Mouse (Mus musculus) intestine, embryonic 15.5 days (tissue): ENCODE measurements around the gene Gm20388. TPM values are rescaled to one million over a fixed set of nuclear protein-coding genes. Genes with fewer than 3 reads are reported as not detected.

ENCODE experiments used
- ATAC-seq: fragments of 200-750 bp; cut with Nextera tagmentation; 2 replicates; pipeline ENCODE4 v1.8.0; 2017; ENCODE audit warnings: moderate TSS enrichment, moderate library complexity
- H3K27ac ChIP-seq: fragments of 300-500 bp; sonication (generic); 2 replicates; pipeline ENCODE4 v1.5.1; 2015; ENCODE audit warnings: mild to moderate bottlenecking, inconsistent platforms
- H3K27me3 ChIP-seq: fragments of 300-500 bp; sonication (generic); replicated peaks from 2 replicates; pipeline ENCODE4 v1.6.1; 2015; ENCODE audit warnings: inconsistent platforms
- H3K36me3 ChIP-seq: fragments of 300-500 bp; sonication (generic); 2 replicates; pipeline ENCODE4 v1.6.1; 2015; ENCODE audit warnings: inconsistent platforms
- H3K4me1 ChIP-seq: fragments of 300-500 bp; sonication (generic); replicated peaks from 2 replicates; pipeline ENCODE4 v1.6.1; 2015; ENCODE audit warnings: inconsistent platforms
- H3K4me2 ChIP-seq: fragments of 300-500 bp; sonication (generic); replicated peaks from 2 replicates; pipeline ENCODE4 v1.6.1; 2015; ENCODE audit warnings: mild to moderate bottlenecking, inconsistent platforms
- H3K4me3 ChIP-seq: fragments of 300-500 bp; sonication (generic); replicated peaks from 2 replicates; pipeline ENCODE4 v1.5.1; 2015; ENCODE audit warnings: inconsistent platforms
- H3K9ac ChIP-seq: fragments of 300-500 bp; sonication (generic); 2 replicates; pipeline ENCODE4 v1.6.1; 2015; ENCODE audit warnings: inconsistent platforms
- H3K9me3 ChIP-seq: fragments of 300-500 bp; sonication (generic); 2 replicates; pipeline ENCODE4 v1.6.1; 2016; ENCODE audit warnings: inconsistent platforms
- WGBS: fragments of 180-500 bp; shearing (Covaris S2); methylation state at CpG from one replicate; pipeline ENCODE4 v1.1.7; 2015; 5-methylcytosine and 5-hydroxymethylcytosine counted together
- polyA plus RNA-seq: library from polyadenylated mRNA; unstranded; fragments of >200 nt; fragmentation: Nextera tagmentation; extraction: Ambion mirVana; gene quantifications from 2 replicates; pipeline ENCODE4 v1.2.1, GENCODE M21; 2015

Gene Gm20388
- polyA plus RNA-seq, 1 experiment from 2014 or later, result not detected

DNA sequence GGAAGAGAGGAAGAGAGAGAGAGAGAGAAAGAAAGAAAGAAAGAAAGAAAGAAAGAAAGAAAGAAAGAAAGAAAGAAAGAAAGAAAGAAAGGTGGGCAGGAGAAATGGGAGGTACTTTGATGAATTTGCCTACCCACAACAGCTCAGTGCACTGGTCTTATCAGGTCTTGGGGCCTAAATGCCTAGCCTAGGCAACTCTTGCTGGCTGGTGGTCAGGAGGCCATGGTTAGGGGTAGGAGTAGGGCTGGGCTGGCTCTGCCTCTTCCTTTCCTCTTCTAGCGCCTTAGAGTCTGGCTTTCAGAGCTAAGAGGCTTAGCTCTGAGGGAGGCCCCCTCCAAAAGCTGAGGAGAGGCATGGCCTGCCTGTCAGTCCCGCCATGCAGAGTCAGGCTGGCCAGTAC lies 713.0 kb downstream of the Gm20388 start:
- H3K9me3 ChIP-seq, result no peaks in the 10 kb centered on the region
- 59% methylated on average over 2 of the region's 2 CpGs for WGBS
- no peaks in the 10 kb centered on the region for H3K36me3 ChIP-seq
- ATAC-seq, result 0 out of 2 replicates have a peak, but pooled peaks have one; percentile 17
- no peak overlapping the region for H3K4me3 ChIP-seq
- peaks cover 5% of the 10 kb centered on the region; the same call in 1 of the 2 replicates for H3K4me1 ChIP-seq
- no peak overlapping the region for H3K4me2 ChIP-seq
- no peak overlapping the region for H3K9ac ChIP-seq
- no peak overlapping the region for H3K27ac ChIP-seq
- H3K27me3 ChIP-seq, result no peaks in the 10 kb centered on the region; the same call in 1 of the 2 replicates

DNA sequence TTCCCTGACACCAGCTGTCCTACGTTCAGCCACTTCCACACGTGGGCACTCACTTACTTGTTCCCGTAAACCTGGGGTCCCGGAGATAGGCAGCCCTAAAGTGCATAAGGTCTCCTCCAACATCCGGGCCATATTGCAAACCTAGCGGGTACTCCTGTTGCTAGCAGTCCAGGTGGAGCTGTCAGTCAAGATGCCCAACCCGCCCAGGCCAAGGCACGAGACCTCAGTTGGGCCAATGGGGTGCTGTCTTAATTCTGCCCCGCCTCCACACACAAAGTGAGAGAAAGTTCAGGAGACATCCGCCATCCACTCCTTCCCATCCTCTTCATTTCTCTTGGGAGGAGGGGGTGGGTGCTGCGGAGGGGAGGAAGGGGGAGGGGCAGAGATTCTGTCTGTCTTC lies 715.8 kb downstream of the Gm20388 start:
- no peaks in the 10 kb centered on the region; the same call in 1 of the 2 replicates for H3K27me3 ChIP-seq
- no peak overlapping the region for H3K9ac ChIP-seq
- H3K4me1 ChIP-seq, result no peaks in the 10 kb centered on the region; the same call in 1 of the 2 replicates
- H3K4me3 ChIP-seq, result no peak overlapping the region
- no peak overlapping the region for H3K27ac ChIP-seq
- no peaks in the 10 kb centered on the region for H3K36me3 ChIP-seq
- 63% methylated on average over 11 of the region's 11 CpGs for WGBS
- no peak for ATAC-seq
- H3K9me3 ChIP-seq, result no peaks in the 10 kb centered on the region
- no peak overlapping the region for H3K4me2 ChIP-seq

DNA sequence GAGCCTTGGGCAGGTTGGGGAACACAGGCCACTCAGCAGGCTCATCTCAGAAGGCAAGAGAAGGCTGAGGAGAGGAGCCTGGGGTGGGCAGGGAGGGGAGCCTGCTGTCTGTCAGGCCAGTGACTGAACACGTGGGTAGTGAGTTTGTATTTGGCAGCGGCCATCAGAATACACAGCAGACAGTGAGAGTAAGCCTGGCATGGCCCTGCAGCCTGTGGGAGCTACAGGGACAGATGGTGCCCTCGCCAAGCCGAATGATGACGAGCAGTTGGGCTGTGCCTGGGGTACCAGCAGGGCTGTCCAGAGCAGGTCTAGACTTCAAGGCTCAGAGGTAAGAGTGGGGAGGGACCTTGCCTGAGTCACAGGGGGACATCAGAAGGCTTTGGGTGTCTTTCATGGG lies 716.7 kb downstream of the Gm20388 start:
- Histone ChIP-seq H3K27ac (no peak overlapping the region), H3K9me3 (no peaks in the 10 kb centered on the region), H3K4me3 (no peak overlapping the region), H3K9ac (no peak overlapping the region), H3K36me3 (no peaks in the 10 kb centered on the region), H3K27me3 (no peaks in the 10 kb centered on the region; the same call in 1 of the 2 replicates), H3K4me1 (no peaks in the 10 kb centered on the region; the same call in 1 of the 2 replicates), H3K4me2 (no peak overlapping the region)
- ATAC-seq, result no peak
- 88% methylated on average over 5 of the region's 5 CpGs for WGBS

DNA sequence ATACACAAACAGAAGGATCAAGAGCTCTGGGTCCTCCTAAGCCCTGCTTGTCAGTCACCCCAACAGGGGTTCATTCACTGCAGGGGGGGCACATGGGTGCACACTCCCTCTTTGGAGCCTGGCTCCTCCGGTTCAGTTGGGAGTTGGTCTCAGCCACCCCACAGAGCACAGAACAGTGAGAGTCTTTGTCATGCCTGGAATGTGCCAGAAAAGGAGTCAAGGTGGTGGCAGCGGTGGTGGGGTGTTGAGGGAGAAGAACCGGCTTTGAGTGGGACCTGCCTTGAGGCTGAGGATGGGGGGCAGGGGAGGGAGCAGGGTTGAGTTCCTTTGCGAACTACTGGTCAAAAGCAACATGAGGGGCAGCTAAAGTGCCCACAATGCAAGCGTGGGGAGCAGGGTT lies 719.4 kb downstream of the Gm20388 start:
- H3K27ac ChIP-seq, result no peak overlapping the region

DNA sequence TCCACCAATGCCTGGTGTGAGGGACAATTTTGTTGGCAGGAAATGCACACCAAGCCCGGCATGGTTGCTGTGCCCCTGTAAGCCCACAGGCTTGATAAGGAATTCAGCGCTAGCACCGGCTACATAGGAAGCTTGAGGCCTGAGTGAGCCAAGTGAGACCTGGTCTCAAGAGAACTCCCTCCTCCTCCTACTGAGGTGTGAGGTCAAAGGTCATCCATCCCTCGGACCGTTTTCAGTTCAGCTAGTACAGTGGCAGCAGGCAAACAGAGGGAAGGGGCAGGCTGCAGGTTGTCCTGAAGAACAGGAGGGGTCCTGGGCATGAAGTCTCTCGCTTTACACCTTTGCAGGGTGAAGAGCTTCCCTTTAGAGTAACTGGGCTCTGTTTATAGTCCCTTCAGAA lies 720.2 kb downstream of the Gm20388 start:
- no peaks in the 10 kb centered on the region for H3K36me3 ChIP-seq
- H3K4me3 ChIP-seq, result no peak overlapping the region
- no peak for ATAC-seq
- H3K27ac ChIP-seq, result no peak overlapping the region
- H3K9ac ChIP-seq, result no peak overlapping the region
- peaks cover 11% of the 10 kb centered on the region for H3K27me3 ChIP-seq
- 45% methylated on average over 6 of the region's 6 CpGs for WGBS
- H3K9me3 ChIP-seq, result no peaks in the 10 kb centered on the region
- peaks cover 13% of the 10 kb centered on the region; the same call in 1 of the 2 replicates for H3K4me1 ChIP-seq
- no peak overlapping the region for H3K4me2 ChIP-seq

More for the DNA sequence above, 719.4 kb downstream of the Gm20388 start:
- Histone ChIP-seq H3K4me3 (no peak overlapping the region), H3K4me1 (peaks cover 13% of the 10 kb centered on the region; the same call in 1 of the 2 replicates), H3K9me3 (no peaks in the 10 kb centered on the region), H3K36me3 (no peaks in the 10 kb centered on the region), H3K9ac (no peak overlapping the region), H3K4me2 (no peak overlapping the region), H3K27me3 (peaks cover 11% of the 10 kb centered on the region)
- WGBS, result 63% methylated on average over 5 of the region's 5 CpGs
- ATAC-seq, result no peak

DNA sequence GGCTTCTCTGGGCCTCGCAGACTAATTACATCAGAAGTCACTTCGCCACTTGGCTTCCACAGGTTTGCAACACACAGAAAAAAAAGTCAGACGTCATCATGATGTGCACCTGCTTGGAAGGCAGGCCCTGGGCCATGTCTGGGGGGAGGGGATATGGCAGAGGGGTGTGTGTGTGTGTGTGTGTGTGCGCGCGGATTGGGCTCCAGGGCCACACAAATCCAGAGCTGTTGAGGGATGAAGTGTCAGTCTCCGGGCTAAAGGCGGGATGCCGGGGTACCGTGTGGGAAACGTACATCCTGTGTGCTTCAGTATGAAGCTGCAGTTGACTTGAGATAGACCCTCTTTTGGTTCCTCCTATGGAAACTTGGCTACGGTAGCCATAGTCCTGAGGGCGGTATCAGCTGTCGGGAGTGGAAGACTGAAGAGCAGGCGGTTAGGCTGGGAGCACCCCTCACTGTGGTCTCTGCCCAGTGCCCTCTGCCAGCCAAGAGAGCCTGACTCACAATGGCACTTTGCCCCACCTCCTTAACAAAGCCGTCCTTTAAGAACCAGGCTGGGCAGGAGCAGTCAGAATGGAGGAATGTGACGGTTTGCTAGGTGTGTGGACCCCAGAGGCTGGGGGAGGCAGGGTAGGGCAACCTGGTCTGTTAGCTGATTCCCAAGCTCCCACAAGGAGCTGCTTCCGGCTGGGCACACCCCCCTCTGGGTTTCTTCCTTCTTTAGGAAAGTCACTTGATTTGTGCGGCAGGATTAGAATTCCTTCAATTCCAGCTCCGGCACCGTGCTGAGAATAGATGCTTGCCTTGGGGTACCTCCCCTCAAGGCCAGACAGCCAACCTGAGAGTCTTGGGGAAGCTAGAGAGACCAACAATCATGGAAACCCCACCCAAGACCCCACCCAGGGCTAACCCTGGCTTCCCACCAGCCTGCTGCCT lies 721.1 kb downstream of the Gm20388 start:
- no peak for ATAC-seq
- Histone ChIP-seq H3K36me3 (no peaks in the 10 kb centered on the region), H3K4me2 (no peak overlapping the region), H3K9me3 (no peaks in the 10 kb centered on the region), H3K4me1 (peaks cover 13% of the 10 kb centered on the region; the same call in 1 of the 2 replicates), H3K4me3 (no peak overlapping the region), H3K27ac (no peak overlapping the region), H3K27me3 (peaks cover 11% of the 10 kb centered on the region), H3K9ac (no peak overlapping the region)
- 80% methylated on average over 21 of the region's 21 CpGs for WGBS

DNA sequence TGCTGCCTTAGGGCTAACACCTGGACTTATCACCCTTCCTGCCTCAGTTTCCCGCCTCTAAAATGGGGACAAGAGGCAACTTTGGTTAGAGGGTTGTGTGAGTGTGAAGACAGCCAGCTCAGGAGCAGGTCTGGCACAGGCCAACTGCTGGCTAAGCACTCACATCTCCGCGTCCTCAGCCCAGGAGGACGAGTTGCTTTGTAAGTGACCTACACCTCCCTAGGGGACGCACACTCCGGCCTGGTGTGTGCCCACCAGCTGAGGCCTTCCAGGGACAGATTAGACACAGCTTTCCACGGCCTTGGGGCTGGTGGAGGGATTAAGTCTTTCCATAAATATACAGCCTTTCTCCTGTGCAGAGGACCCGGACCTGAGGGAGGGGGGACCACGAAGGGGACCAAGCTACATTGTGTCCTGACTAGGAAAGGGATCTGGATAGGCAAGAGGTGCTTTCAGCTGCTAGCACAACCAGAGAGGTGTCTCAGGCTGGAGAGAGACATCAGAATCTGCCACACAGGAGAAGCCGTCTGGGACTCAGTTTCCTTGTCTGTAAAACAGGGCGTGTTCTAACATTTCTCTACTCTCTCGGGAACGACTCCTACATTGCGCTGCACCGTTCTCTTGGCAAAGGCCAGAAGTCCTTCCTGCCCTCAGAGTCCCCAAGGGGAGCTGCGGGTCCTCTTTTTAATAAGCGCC lies 722.5 kb downstream of the Gm20388 start:
- Histone ChIP-seq H3K9ac (no peak overlapping the region), H3K4me2 (peak overlapping the region; percentile 99), H3K4me3 (peak overlapping the region; percentile 63), H3K27ac (no peak overlapping the region), H3K27me3 (peaks cover 11% of the 10 kb centered on the region), H3K9me3 (no peaks in the 10 kb centered on the region), H3K4me1 (peaks cover 13% of the 10 kb centered on the region; the same call in 1 of the 2 replicates), H3K36me3 (no peaks in the 10 kb centered on the region)
- 43% methylated on average over 17 of the region's 17 CpGs for WGBS
- no peak for ATAC-seq

DNA sequence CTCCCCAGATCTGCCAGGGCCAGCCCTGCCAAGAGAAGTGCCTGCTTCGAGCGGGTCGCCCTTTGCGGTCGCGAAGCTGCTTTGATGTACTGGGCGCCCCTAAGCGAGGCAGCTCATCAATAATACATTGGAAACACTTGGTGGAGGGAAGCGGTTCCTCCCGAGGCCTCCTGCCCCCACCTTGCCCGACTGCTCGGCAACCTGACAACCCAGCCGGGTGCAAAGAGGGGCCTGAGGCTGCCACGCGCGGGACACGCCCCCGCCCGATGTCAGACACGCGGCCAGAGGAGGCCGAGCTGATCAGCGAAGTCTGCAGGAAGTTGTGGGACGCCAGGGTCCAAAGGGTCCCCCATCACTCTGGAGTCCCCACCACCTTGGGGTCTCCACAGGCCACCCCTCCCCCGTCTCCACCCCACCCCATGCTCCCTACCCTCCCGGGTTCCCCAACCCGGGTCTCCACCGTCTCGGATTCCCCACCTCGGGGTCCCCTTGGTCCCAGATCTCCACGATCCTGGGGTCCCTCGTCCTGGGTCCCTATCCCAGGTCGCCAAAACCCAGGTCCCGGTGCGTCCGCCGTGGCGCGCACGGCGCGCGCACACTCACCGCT lies 723.1 kb downstream of the Gm20388 start:
- H3K4me3 ChIP-seq, result peak overlapping the region; percentile 63
- 3% methylated on average over 44 of the region's 44 CpGs for WGBS
- no peak overlapping the region for H3K27ac ChIP-seq
- H3K9ac ChIP-seq, result peak overlapping the region; percentile 54
- H3K4me2 ChIP-seq, result peak overlapping the region; percentile 99
- H3K27me3 ChIP-seq, result peaks cover 11% of the 10 kb centered on the region
- H3K4me1 ChIP-seq, result peaks cover 13% of the 10 kb centered on the region; the same call in 1 of the 2 replicates
- H3K9me3 ChIP-seq, result no peaks in the 10 kb centered on the region
- peak; percentile 54 for ATAC-seq
- H3K36me3 ChIP-seq, result no peaks in the 10 kb centered on the region

DNA sequence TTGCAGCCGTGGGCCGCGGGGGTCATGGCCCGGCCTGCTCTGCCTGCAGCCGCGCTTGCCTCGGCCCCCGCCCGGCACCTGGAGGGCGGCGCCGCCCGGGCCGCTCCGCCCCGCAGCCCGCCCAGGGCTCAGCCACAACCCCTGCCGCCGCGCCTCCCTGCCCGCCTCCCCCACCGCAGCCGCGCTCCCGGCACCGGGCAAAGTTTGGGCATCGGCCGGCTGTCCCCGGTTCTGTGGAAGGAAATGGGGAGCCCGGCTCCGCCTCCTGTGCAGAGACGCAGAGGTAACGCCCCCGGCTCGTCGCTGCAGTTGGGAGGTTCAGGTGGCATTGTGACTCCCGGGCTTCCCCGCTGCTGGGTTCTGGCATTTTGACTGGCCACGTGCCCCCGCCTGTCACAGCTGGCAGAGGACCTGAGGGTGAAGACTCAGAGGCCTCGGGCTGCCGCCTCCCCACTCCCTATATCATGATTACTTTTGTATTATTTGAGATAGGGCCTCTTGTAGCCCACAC lies 723.7 kb downstream of the Gm20388 start:
- H3K9me3 ChIP-seq, result no peaks in the 10 kb centered on the region
- H3K4me3 ChIP-seq, result peak overlapping the region; percentile 63
- ATAC-seq, result peak; percentile 81
- under 1% methylated on average over 27 of the region's 42 CpGs for WGBS
- H3K4me2 ChIP-seq, result peak overlapping the region; percentile 99
- H3K36me3 ChIP-seq, result no peaks in the 10 kb centered on the region
- H3K9ac ChIP-seq, result peak overlapping the region; percentile 54
- peaks cover 13% of the 10 kb centered on the region; the same call in 1 of the 2 replicates for H3K4me1 ChIP-seq
- no peak overlapping the region for H3K27ac ChIP-seq
- H3K27me3 ChIP-seq, result peaks cover 11% of the 10 kb centered on the region

DNA sequence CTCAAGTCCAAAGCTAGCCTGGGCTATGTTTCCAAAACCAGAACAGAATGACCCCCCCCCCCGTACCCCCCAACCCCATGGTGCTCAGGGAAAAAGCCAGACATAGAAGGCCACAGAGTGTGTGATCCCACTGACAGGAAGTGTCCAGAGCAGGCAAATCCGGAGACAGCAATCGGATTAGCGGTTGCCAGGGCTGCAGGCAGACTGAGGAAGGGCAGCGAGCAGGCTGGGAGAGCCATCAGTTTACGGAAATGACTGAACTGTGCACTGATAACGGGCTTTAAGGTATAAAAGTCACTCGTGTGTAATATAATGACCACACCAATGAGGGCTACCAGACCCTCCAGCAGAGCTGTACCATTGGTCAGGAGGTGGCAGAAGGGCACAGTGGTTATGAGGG lies 730.6 kb downstream of the Gm20388 start:
- no peak overlapping the region for H3K4me3 ChIP-seq
- no peaks in the 10 kb centered on the region for H3K4me1 ChIP-seq
- H3K4me2 ChIP-seq, result no peak overlapping the region
- no peaks in the 10 kb centered on the region for H3K36me3 ChIP-seq
- WGBS, result 30% methylated on average over 8 of the region's 8 CpGs
- no peak for ATAC-seq
- no peak overlapping the region for H3K27ac ChIP-seq
- H3K9ac ChIP-seq, result no peak overlapping the region
- H3K27me3 ChIP-seq, result no peaks in the 10 kb centered on the region
- H3K9me3 ChIP-seq, result no peaks in the 10 kb centered on the region

DNA sequence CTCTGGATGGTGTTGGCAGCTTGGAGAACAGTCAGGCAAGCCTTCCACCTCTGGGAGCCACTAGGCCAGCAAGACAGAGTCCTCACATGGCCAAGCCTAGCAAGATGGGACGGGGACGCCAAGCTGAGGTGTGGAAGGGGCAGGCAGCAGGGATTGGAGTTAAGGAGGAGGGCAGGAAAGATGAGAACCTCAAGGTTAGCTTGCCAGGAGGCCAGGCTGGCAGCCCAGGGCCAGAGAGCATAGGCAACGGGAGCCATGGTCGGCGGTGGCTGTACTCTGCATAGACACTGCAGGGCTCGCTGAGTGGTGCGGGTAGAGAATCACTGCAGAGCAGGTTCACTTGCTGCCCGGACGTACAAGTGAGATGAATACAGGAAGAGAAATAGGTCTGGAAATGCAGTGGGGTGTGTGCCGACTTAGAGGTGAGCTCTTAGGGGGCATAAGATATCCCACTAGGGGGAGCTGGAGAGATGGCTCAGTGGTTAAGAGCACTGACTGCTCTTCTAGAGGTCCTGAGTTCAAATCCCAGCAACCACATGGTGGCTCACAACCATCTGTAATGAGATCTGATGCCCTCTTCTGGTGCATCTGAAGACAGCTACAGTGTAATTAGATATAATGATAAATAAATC lies 731.5 kb downstream of the Gm20388 start:
- ATAC-seq, result no peak
- Histone ChIP-seq H3K27me3 (no peaks in the 10 kb centered on the region), H3K9me3 (no peaks in the 10 kb centered on the region), H3K4me1 (no peaks in the 10 kb centered on the region), H3K36me3 (no peaks in the 10 kb centered on the region), H3K4me2 (no peak overlapping the region), H3K27ac (no peak overlapping the region), H3K4me3 (no peak overlapping the region), H3K9ac (no peak overlapping the region)
- 80% methylated on average over 10 of the region's 10 CpGs for WGBS
